Mouse (Mus musculus) megakaryocyte, adult 5-6 weeks (primary cell): Measurements from ENCODE around the gene Ercc1. TPM values are rescaled to one million over a fixed set of nuclear protein-coding genes. Genes with fewer than 3 reads are reported as not detected.

Experiments used
- ATAC-seq: 2 replicates; pipeline ENCODE4 v1.8.0; 2016; ENCODE audit warnings: mild to moderate bottlenecking, inconsistent platforms; ENCODE audit not compliant: poor library complexity, severe bottlenecking
- total RNA-seq, 2 experiments: library from RNA; stranded (forward) in 1 of 2; stranded (reverse) in 1 of 2; fragments of 153-499, 151-499 nt in 1 of 2; fragments of 221-1000, 200-1000 nt in 1 of 2; gene quantifications; 2 replicates each; pipeline versions ENCODE4 v1.2.3 to v1.2.4; 2015 to 2017

Ercc1 gene
- total RNA-seq, 2 experiments from 2014 or later: 17.5 to 26.4 TPM

- ATAC-seq: peak; percentile 97
Measured at GRCm38 (mm10) chr7:19332709-19333352, 11.7 kb upstream of the Ercc1 start.

GRCm38 (mm10) chr7:19335583-19335982 is 9.0 kb upstream of the Ercc1 start:
- peak; percentile 48 for ATAC-seq

DNA sequence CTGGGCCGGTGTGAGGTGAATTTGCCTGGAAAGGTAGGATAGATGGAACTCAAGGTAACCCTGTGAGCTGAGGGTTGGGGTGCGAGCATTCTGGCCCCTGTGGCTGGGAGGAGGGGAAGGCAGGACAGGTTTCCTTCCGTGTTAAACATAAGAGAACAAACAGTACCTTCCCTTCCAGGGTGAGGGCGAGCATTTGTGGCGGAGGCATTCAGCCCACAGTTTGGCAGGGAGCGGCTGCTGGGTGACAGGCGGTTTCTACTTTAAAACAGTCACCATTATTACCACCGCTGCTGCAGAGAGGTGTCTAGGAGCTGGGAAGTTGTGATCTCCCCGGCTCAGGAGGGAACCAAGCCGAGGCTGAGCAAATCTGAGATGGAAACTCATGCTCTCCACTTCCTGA is 7.5 kb upstream of the Ercc1 start:
- ATAC-seq: no peak

- ATAC-seq: peak; percentile 81
Measured at GRCm38 (mm10) chr7:19338060-19338459, 6.5 kb upstream of the Ercc1 start.

DNA sequence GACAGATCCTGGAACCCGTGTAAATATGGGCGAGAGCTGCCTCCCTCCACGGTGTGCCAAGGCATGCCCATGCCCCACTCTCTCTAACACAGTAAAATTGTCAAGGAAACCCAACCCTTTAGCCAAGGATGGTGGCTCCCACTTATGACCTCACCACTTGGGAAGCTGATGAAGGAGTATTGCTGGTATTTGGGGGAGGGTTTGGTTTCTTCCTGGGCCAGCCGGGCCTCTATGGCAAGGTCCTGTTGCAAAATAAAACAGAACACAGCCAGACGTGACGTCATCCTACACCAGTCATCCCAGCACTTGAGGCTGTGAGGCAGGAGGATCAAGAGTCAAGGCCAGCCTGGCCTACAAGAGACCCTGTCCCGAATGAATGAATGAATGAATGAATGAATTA is 6.0 kb upstream of the Ercc1 start:
- ATAC-seq: no peak

- ATAC-seq: no peak
Measured at GRCm38 (mm10) chr7:19341250-19341649, 3.3 kb upstream of the Ercc1 start.

GRCm38 (mm10) chr7:19341761-19342409 is 2.7 kb upstream of the Ercc1 start:
- ATAC-seq: no peak

GRCm38 (mm10) chr7:19342481-19343027 is 2.0 kb upstream of the Ercc1 start:
- ATAC-seq: peak; percentile 33

GRCm38 (mm10) chr7:19343210-19343808 is 1.3 kb upstream of the Ercc1 start:
- ATAC-seq: peak; percentile 46

GRCm38 (mm10) chr7:19344938-19345471 is 427 bp downstream of the Ercc1 start:
- ATAC-seq: peak; percentile 90

GRCm38 (mm10) chr7:19349188-19349915 is 4.8 kb downstream of the Ercc1 start:
- no peak for ATAC-seq

DNA sequence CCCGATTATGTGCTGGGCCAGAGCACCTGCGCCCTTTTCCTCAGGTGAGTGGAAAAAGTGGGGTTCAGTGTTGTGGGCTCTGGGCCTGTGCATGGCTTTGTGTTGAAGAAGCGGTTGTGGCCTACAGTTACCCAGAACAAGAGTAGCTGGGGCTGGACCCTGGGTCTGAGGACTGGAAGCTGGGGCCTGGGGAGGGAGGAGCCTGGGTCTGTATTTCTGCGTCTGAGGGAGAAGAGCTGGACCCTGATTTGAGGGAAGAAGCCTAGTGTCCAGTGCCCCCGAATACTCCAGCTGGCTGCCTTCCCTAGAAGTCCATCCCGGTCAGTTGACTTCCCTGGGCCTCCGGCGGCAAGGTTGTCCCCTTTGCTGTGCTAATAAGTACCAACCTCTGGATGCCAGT is 5.6 kb downstream of the Ercc1 start:
- ATAC-seq: no peak

DNA sequence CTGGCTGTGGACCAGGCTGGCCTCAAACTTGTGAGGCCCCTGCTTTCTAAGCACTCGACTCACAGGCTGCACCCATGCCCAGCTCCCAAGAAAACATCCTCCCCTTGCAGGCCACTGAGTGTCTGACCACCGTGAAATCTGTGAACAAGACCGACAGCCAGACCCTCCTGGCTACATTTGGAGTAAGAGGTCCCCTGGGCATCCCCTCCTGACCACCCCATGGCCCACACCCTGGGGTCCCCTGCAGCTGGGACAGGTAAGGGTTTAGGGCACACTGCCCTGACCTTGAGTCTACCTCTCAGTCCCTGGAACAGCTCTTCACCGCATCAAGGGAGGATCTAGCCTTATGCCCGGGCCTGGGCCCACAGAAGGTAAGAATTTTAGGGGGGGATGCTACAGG is 10.4 kb downstream of the Ercc1 start:
- ATAC-seq: no peak

GRCm38 (mm10) chr7:19356311-19356710 is 11.7 kb downstream of the Ercc1 start:
- ATAC-seq: no peak

- ATAC-seq: no peak
Measured at GRCm38 (mm10) chr7:19357381-19358375, 13.1 kb downstream of the Ercc1 start.

GRCm38 (mm10) chr7:19358634-19359033 is 14.1 kb downstream of the Ercc1 start:
- no peak for ATAC-seq

DNA sequence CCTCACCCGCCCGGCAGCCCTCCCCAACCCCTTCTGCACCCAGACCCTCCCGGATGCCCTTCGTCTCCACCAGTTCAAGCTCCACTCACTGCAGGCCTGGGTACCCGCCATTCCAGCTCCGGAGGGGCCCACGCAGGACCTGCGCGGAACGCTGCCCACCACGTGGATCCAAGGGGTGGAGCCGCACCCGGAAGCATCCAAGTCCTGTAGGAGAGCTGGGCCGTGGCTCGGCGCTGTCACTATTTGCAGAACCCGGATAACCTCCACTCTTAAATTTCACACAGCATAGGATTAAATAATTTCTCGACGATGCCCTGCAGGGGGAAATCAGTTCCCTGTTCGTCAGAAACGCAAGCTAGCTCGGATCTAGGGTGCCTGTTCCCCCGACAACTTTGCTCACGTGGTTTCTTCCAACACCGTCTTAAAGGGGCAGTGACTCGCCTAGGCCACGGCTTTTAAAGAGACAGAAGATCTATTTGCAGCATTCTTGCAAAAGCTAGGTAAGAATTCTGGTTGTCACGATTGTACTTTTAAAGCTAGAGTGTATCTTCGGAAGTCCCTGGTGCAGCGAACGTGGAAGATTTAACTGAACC is 14.8 kb downstream of the Ercc1 start, which contains the start of the genes Cd3eap and Ppp1r13l:
Gene Cd3eap, minus strand, starts transcription at position 185 of the 593 bp plus-strand sequence.
Gene Ppp1r13l, plus strand, starts transcription at position 451 of the 593 bp plus-strand sequence.
- peak; percentile 61 for ATAC-seq

GRCm38 (mm10) chr7:19359892-19360641 is 15.5 kb downstream of the Ercc1 start:
- ATAC-seq: peak; percentile 40
